Mouse (Mus musculus): ENCODE measurements around the gene Stpg3. TPM values are rescaled to one million over a fixed set of nuclear protein-coding genes. Genes with fewer than 3 reads are reported as not detected.

Gene Stpg3
- total and polyA plus RNA-seq, 3 experiments: not detected

DNA sequence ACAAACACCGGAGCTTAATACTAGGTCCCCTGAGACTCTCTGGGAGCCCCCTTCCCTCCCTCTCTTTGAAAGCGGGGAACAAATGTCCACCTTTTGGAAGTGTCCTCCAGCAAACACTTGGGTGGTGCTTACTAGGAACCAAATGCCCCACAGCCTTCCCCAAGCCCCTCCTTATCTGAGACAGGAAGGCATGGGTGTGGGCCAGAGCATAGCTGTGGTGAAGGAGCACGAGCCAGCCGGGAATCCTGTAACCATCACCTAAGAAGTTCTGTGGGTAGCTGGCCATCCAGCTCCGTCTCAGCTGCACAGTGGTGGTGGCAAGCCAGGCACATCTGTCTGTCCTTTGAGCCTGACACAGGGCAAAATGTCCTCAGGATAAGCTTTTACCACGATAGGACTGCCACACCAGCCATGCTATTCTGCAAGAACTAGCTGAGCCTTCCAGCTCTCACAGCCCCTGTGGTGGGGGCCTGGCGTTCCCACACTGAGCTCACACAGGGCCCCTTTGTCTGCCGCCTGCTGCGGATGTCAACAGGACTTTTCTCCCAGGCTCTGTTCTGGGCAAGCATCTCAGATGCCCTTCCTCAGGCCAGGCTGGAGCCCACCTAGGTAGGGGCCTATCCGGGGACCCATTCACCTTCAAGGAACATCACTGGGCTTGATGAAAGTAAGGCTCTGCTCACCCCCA lies 36.0 kb downstream of the Stpg3 start:
- no peak for DNase-seq (ENCODE audit: extremely low read depth)
- no peaks in the 10 kb centered on the region for H3K79me2 ChIP-seq (replicated peaks; ENCODE audit: control insufficient read depth, extremely low read depth, insufficient read depth, poor library complexity, severe bottlenecking)
- H3K9me3 ChIP-seq (replicated peaks; ENCODE audit: low read length): peaks cover 11% of the 10 kb centered on the region
- no peak for TF ChIP-seq NRF1 (IDR thresholded peaks at IDR 0.05; ENCODE audit: low read depth, low read length)
- TF ChIP-seq ZMIZ1 (IDR thresholded peaks at IDR 0.05; ENCODE audit: low read depth, low read length): no peak
- TF ChIP-seq MAX (IDR thresholded peaks at IDR 0.05; ENCODE audit: low read length): no peak
- no peak for TF ChIP-seq E2F4 (IDR thresholded peaks at IDR 0.05; ENCODE audit: insufficient replicate concordance, low read depth, low read length)
- no peak for TF ChIP-seq POLR2A (IDR thresholded peaks at IDR 0.05; ENCODE audit: low read depth, low read length)
- no peak for TF ChIP-seq ETS1 (conservative IDR thresholded peaks at IDR 0.05; ENCODE audit: low read depth, low read length)
- H3K4me2 ChIP-seq (ENCODE audit: insufficient read depth, low read depth, poor library complexity, severe bottlenecking): no peak overlapping the region
- in situ Hi-C loops (cut with MboI; ENCODE audit: low pct_ligation_motif_present, low pct_unique_long_range_greater_than_20kb, low sequenced_read_pairs) (no loop called here), dilution Hi-C loops (cut with MboI; ENCODE audit: extremely low pct_ligation_motif_present, extremely low pct_unique_long_range_greater_than_20kb, low sequenced_read_pairs) (no loop called here)
- H3K27me3 ChIP-seq (replicated peaks): peaks cover 88% of the 10 kb centered on the region
- H3K27ac ChIP-seq (ENCODE audit: insufficient read depth, low read depth): no peak overlapping the region
- H3K9ac ChIP-seq (ENCODE audit: insufficient read depth, low read depth): no peak overlapping the region
- no peaks in the 10 kb centered on the region for H3K36me3 ChIP-seq (replicated peaks in 1 of 2; ENCODE audit: control insufficient read depth in 1 of 2, insufficient read depth in 1 of 2, low read length in 1 of 2)
- peaks cover 14 to 20% of the 10 kb centered on the region in 2 experiments for H3K4me1 ChIP-seq (ENCODE audit: control insufficient read depth in 1 of 2, insufficient read depth in 2 of 2)
- no peak overlapping the region for H3K4me3 ChIP-seq (replicated peaks in 1 of 3; ENCODE audit: low read depth in 2 of 3, low read length in 2 of 3, poor library complexity in 1 of 3)

DNA sequence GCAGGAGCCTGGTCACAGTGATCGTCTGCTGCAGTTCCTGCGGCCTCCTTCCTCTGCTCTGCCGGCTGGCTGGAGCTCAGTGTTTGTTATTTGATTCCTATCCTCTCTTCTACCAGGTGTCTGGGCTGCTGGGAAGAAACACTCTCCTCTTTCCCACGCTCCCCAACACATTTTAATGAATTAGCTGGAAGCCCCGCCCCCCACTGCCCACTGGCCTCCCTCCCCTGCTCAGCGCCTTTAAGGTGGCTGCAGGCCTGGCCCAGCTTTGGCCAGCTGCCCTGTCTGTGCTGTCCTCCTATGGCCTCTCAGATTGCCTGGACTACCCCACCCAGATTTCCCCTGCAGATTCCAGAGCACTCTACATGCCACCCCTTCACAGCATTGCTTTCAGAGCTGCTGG lies 36.8 kb downstream of the Stpg3 start:
- Histone ChIP-seq H3K27me3 (replicated peaks) (peaks cover 88% of the 10 kb centered on the region), H3K36me3 (replicated peaks in 1 of 2; ENCODE audit: control insufficient read depth in 1 of 2, insufficient read depth in 1 of 2, low read length in 1 of 2) (no peaks in the 10 kb centered on the region)
- DNase-seq (ENCODE audit: extremely low read depth): no peak

DNA sequence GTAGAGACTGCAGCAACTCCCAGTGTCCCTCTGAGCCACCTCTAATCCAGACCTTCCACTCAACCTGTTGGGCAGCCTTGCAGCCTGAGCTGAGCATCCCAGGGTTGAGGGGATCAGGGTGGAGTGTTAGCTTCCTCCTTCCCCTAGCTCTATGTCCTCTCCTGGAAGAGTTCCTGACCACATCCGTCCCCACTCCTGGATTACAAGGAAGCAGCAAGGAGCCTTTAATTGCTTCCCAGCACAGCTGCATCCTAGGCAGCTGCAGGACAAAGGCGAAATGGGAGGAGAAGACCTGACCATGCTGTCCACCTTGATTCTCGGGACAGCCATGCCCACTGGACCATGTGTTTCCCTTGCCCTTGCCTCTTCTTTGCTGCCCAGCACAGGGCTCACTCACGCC lies 37.4 kb downstream of the Stpg3 start:
- H3K9me3 ChIP-seq (replicated peaks; ENCODE audit: low read length): peaks cover 11% of the 10 kb centered on the region
- H3K4me2 ChIP-seq (ENCODE audit: insufficient read depth, low read depth, poor library complexity, severe bottlenecking): no peak overlapping the region
- peaks cover 85% of the 10 kb centered on the region for H3K27me3 ChIP-seq (replicated peaks)
- dilution Hi-C loops (cut with MboI; ENCODE audit: extremely low pct_ligation_motif_present, extremely low pct_unique_long_range_greater_than_20kb, low sequenced_read_pairs) (no loop called here), in situ Hi-C loops (cut with MboI; ENCODE audit: low pct_ligation_motif_present, low pct_unique_long_range_greater_than_20kb, low sequenced_read_pairs) (no loop called here)
- H3K9ac ChIP-seq (ENCODE audit: insufficient read depth, low read depth): no peak overlapping the region
- TF ChIP-seq POLR2A (IDR thresholded peaks at IDR 0.05; ENCODE audit: low read depth, low read length): no peak
- no peak for TF ChIP-seq JUND (conservative IDR thresholded peaks at IDR 0.05; ENCODE audit: low read depth, low read length)
- no peak for TF ChIP-seq USF1 (IDR thresholded peaks at IDR 0.05; ENCODE audit: low read depth, low read length)
- DNase-seq (ENCODE audit: extremely low read depth): no peak
- H3K27ac ChIP-seq (ENCODE audit: insufficient read depth, low read depth): no peak overlapping the region
- H3K4me1 ChIP-seq (ENCODE audit: control insufficient read depth in 1 of 2, insufficient read depth in 2 of 2): peaks cover 12 to 21% of the 10 kb centered on the region in 2 experiments
- no peaks in the 10 kb centered on the region for H3K79me2 ChIP-seq (replicated peaks; ENCODE audit: control insufficient read depth, extremely low read depth, insufficient read depth, poor library complexity, severe bottlenecking)
- H3K4me3 ChIP-seq (replicated peaks in 1 of 3; ENCODE audit: low read depth in 2 of 3, low read length in 2 of 3, poor library complexity in 1 of 3): no peak overlapping the region
- H3K36me3 ChIP-seq (replicated peaks in 1 of 2; ENCODE audit: control insufficient read depth in 1 of 2, insufficient read depth in 1 of 2, low read length in 1 of 2): no peaks in the 10 kb centered on the region

More for the DNA sequence above, 36.8 kb downstream of the Stpg3 start:
- in situ Hi-C loops (cut with MboI; ENCODE audit: low pct_ligation_motif_present, low pct_unique_long_range_greater_than_20kb, low sequenced_read_pairs) (no loop called here), dilution Hi-C loops (cut with MboI; ENCODE audit: extremely low pct_ligation_motif_present, extremely low pct_unique_long_range_greater_than_20kb, low sequenced_read_pairs) (no loop called here)
- Histone ChIP-seq H3K4me2 (ENCODE audit: insufficient read depth, low read depth, poor library complexity, severe bottlenecking) (no peak overlapping the region), H3K79me2 (replicated peaks; ENCODE audit: control insufficient read depth, extremely low read depth, insufficient read depth, poor library complexity, severe bottlenecking) (no peaks in the 10 kb centered on the region), H3K9ac (ENCODE audit: insufficient read depth, low read depth) (no peak overlapping the region), H3K27ac (ENCODE audit: insufficient read depth, low read depth) (no peak overlapping the region), H3K4me3 (replicated peaks in 1 of 3; ENCODE audit: low read depth in 2 of 3, low read length in 2 of 3, poor library complexity in 1 of 3) (no peak overlapping the region), H3K9me3 (replicated peaks; ENCODE audit: low read length) (peaks cover 11% of the 10 kb centered on the region), H3K4me1 (ENCODE audit: control insufficient read depth in 1 of 2, insufficient read depth in 2 of 2) (peaks cover 12 to 19% of the 10 kb centered on the region in 2 experiments)
- TF ChIP-seq GABPA (IDR thresholded peaks at IDR 0.05; ENCODE audit: insufficient replicate concordance, low read depth, low read length) (no peak), USF2 (conservative IDR thresholded peaks at IDR 0.05; ENCODE audit: low read depth, low read length) (no peak), ZNF384 (IDR thresholded peaks at IDR 0.05; ENCODE audit: low read depth, low read length) (no peak), MAZ (IDR thresholded peaks at IDR 0.05; ENCODE audit: low read depth, low read length) (no peak), TCF12 (IDR thresholded peaks at IDR 0.05; ENCODE audit: low read depth, low read length) (no peak), ZC3H11A (IDR thresholded peaks at IDR 0.05; ENCODE audit: low read depth, low read length) (no peak)
